Mouse (Mus musculus): ENCODE data around the gene Vash1. TPM values are rescaled to one million over a fixed set of nuclear protein-coding genes. Genes with fewer than 3 reads are reported as not detected.

Gene Vash1
- total and polyA plus RNA-seq, 3 experiments = 1.1 to 2.7 (median 2.2) TPM

- TF ChIP-seq UBTF (IDR thresholded peaks at IDR 0.05; ENCODE audit: low read depth, low read length) (no peak), TBP (conservative IDR thresholded peaks at IDR 0.05; ENCODE audit: low read depth, low read length) (no peak), NELFE (IDR thresholded peaks at IDR 0.05; ENCODE audit: low read depth, low read length) (no peak), USF1 (IDR thresholded peaks at IDR 0.05; ENCODE audit: low read depth, low read length) (no peak), MAZ (IDR thresholded peaks at IDR 0.05; ENCODE audit: low read depth, low read length) (no peak), CHD2 (IDR thresholded peaks at IDR 0.05; ENCODE audit: low read length) (no peak), SIN3A (IDR thresholded peaks at IDR 0.05; ENCODE audit: low read length) (no peak), POLR2A (IDR thresholded peaks at IDR 0.05; ENCODE audit: low read depth, low read length) (no peak), ETS1 (conservative IDR thresholded peaks at IDR 0.05; ENCODE audit: low read depth, low read length) (no peak), MAFK (IDR thresholded peaks at IDR 0.05; ENCODE audit: insufficient replicate concordance, low read length) (no peak), USF2 (conservative IDR thresholded peaks at IDR 0.05; ENCODE audit: low read depth, low read length) (no peak), POLR2AphosphoS2 (IDR thresholded peaks at IDR 0.05; ENCODE audit: low read depth, low read length) (no peak), SMC3 (IDR thresholded peaks at IDR 0.05; ENCODE audit: low read depth, low read length) (no peak), JUN (IDR thresholded peaks at IDR 0.05; ENCODE audit: insufficient read depth, low read depth, low read length) (no peak), PAX5 (IDR thresholded peaks at IDR 0.05; ENCODE audit: low read length) (no peak), CTCF (conservative IDR thresholded peaks at IDR 0.05 in 1 of 2, IDR thresholded peaks at IDR 0.05 in 1 of 2; ENCODE audit: low read depth in 2 of 2, low read length in 2 of 2) (no peak), HCFC1 (IDR thresholded peaks at IDR 0.05; ENCODE audit: low read depth, low read length) (no peak), TCF12 (IDR thresholded peaks at IDR 0.05; ENCODE audit: low read depth, low read length) (no peak), E2F4 (IDR thresholded peaks at IDR 0.05; ENCODE audit: insufficient replicate concordance, low read depth, low read length) (no peak), ELF1 (IDR thresholded peaks at IDR 0.05; ENCODE audit: low read depth, low read length) (no peak)
- Histone ChIP-seq H3K27ac (ENCODE audit: insufficient read depth, low read depth) (no peak overlapping the region), H3K79me2 (replicated peaks; ENCODE audit: control insufficient read depth, extremely low read depth, insufficient read depth, poor library complexity, severe bottlenecking) (no peaks in the 10 kb centered on the region), H3K9me3 (replicated peaks; ENCODE audit: low read length) (no peaks in the 10 kb centered on the region), H3K36me3 (replicated peaks in 1 of 2; ENCODE audit: control insufficient read depth in 1 of 2, insufficient read depth in 1 of 2, low read length in 1 of 2) (peaks cover 0 to 41% of the 10 kb centered on the region in 2 experiments), H3K27me3 (replicated peaks) (no peaks in the 10 kb centered on the region), H3K9ac (ENCODE audit: insufficient read depth, low read depth) (no peak overlapping the region), H3K4me2 (ENCODE audit: insufficient read depth, low read depth, poor library complexity, severe bottlenecking) (no peak overlapping the region), H3K4me3 (replicated peaks in 1 of 3; ENCODE audit: low read depth in 2 of 3, low read length in 2 of 3, poor library complexity in 1 of 3) (no peak overlapping the region), H3K4me1 (ENCODE audit: control insufficient read depth in 1 of 2, insufficient read depth in 2 of 2) (peaks cover 0 to 1% of the 10 kb centered on the region in 2 experiments; a peak in 1 of 4 replicates)
- DNase-seq (ENCODE audit: extremely low read depth) = no peak
- dilution Hi-C loops (cut with MboI; ENCODE audit: extremely low pct_ligation_motif_present, extremely low pct_unique_long_range_greater_than_20kb, low sequenced_read_pairs) (no loop called here), in situ Hi-C loops (cut with MboI; ENCODE audit: low pct_ligation_motif_present, low pct_unique_long_range_greater_than_20kb, low sequenced_read_pairs) (no loop called here)
Measured at GRCm38 (mm10) chr12:86719961-86720639, 41.6 kb downstream of the Vash1 start.

GRCm38 (mm10) chr12:86721453-86721852, 43.0 kb downstream of the Vash1 start:
- Histone ChIP-seq H3K9ac (ENCODE audit: insufficient read depth, low read depth) (no peak overlapping the region), H3K4me1 (ENCODE audit: control insufficient read depth in 1 of 2, insufficient read depth in 2 of 2) (peaks cover 0 to 2% of the 10 kb centered on the region in 2 experiments; a peak in 1 of 4 replicates), H3K27ac (ENCODE audit: insufficient read depth, low read depth) (no peak overlapping the region), H3K9me3 (replicated peaks; ENCODE audit: low read length) (no peaks in the 10 kb centered on the region), H3K4me2 (ENCODE audit: insufficient read depth, low read depth, poor library complexity, severe bottlenecking) (no peak overlapping the region), H3K36me3 (replicated peaks in 1 of 2; ENCODE audit: control insufficient read depth in 1 of 2, insufficient read depth in 1 of 2, low read length in 1 of 2) (peaks cover 0 to 34% of the 10 kb centered on the region in 2 experiments), H3K79me2 (replicated peaks; ENCODE audit: control insufficient read depth, extremely low read depth, insufficient read depth, poor library complexity, severe bottlenecking) (no peaks in the 10 kb centered on the region), H3K4me3 (replicated peaks in 1 of 3; ENCODE audit: low read depth in 2 of 3, low read length in 2 of 3, poor library complexity in 1 of 3) (no peak overlapping the region), H3K27me3 (replicated peaks) (no peaks in the 10 kb centered on the region)
- DNase-seq (ENCODE audit: extremely low read depth) = no peak
- in situ Hi-C loops (cut with MboI; ENCODE audit: low pct_ligation_motif_present, low pct_unique_long_range_greater_than_20kb, low sequenced_read_pairs) (no loop called here), dilution Hi-C loops (cut with MboI; ENCODE audit: extremely low pct_ligation_motif_present, extremely low pct_unique_long_range_greater_than_20kb, low sequenced_read_pairs) (no loop called here)
- TF ChIP-seq EP300 (IDR thresholded peaks at IDR 0.05; ENCODE audit: low read length) = no peak
- TF ChIP-seq BHLHE40 (IDR thresholded peaks at IDR 0.05; ENCODE audit: low read depth, low read length) = no peak
- no peak for TF ChIP-seq GABPA (IDR thresholded peaks at IDR 0.05; ENCODE audit: insufficient replicate concordance, low read depth, low read length)
- no peak for TF ChIP-seq MAZ (IDR thresholded peaks at IDR 0.05; ENCODE audit: low read depth, low read length)
- no peak for TF ChIP-seq USF2 (conservative IDR thresholded peaks at IDR 0.05; ENCODE audit: low read depth, low read length)
- no peak for TF ChIP-seq USF1 (IDR thresholded peaks at IDR 0.05; ENCODE audit: low read depth, low read length)
- no peak for TF ChIP-seq CTCF (conservative IDR thresholded peaks at IDR 0.05 in 1 of 2, IDR thresholded peaks at IDR 0.05 in 1 of 2; ENCODE audit: low read depth in 2 of 2, low read length in 2 of 2)
- no peak for TF ChIP-seq CHD1 (IDR thresholded peaks at IDR 0.05; ENCODE audit: low read depth, low read length)
- no peak for TF ChIP-seq ETS1 (conservative IDR thresholded peaks at IDR 0.05; ENCODE audit: low read depth, low read length)
- TF ChIP-seq MAX (IDR thresholded peaks at IDR 0.05; ENCODE audit: low read length) = no peak
- no peak for TF ChIP-seq MXI1 (IDR thresholded peaks at IDR 0.05; ENCODE audit: low read depth, low read length)
- TF ChIP-seq IRF4 (IDR thresholded peaks at IDR 0.05; ENCODE audit: low read depth, low read length) = no peak
- TF ChIP-seq SMC3 (IDR thresholded peaks at IDR 0.05; ENCODE audit: low read depth, low read length) = no peak
- no peak for TF ChIP-seq MEF2A (IDR thresholded peaks at IDR 0.05; ENCODE audit: borderline replicate concordance, low read depth, low read length)
- no peak for TF ChIP-seq ELF1 (IDR thresholded peaks at IDR 0.05; ENCODE audit: low read depth, low read length)
